Mouse (Mus musculus) hindbrain, embryonic 16.5 days (tissue): ENCODE results near the gene Keap1. TPM values are rescaled to one million over a fixed set of nuclear protein-coding genes. Genes with fewer than 3 reads are reported as not detected.

Experiments used
- ATAC-seq: fragments of 200-750 bp; cut with Nextera tagmentation; 2 replicates; pipeline ENCODE4 v1.8.0; 2017; ENCODE audit warnings: moderate TSS enrichment, moderate library complexity
- H3K27ac ChIP-seq: fragments of 300-500 bp; sonication (generic); 2 replicates; pipeline ENCODE4 v1.5.1; 2014; ENCODE audit warnings: low read depth, mild to moderate bottlenecking, control low read depth, low read length, moderate library complexity
- H3K27me3 ChIP-seq: fragments of 300-500 bp; sonication (generic); replicated peaks from 2 replicates; pipeline ENCODE4 v1.6.1; 2014; ENCODE audit warnings: low read length; ENCODE audit not compliant: control insufficient read depth, insufficient read depth
- H3K36me3 ChIP-seq: fragments of 300-500 bp; sonication (generic); 2 replicates; pipeline ENCODE4 v1.6.1; 2014; ENCODE audit warnings: mild to moderate bottlenecking, low read length, moderate library complexity, mixed read lengths; ENCODE audit not compliant: control insufficient read depth, insufficient read depth
- H3K4me1 ChIP-seq: fragments of 300-500 bp; sonication (generic); 2 replicates; pipeline ENCODE4 v1.6.1; 2014; ENCODE audit warnings: low read depth, low read length; ENCODE audit not compliant: control insufficient read depth, insufficient read depth
- H3K4me2 ChIP-seq: fragments of 300-500 bp; sonication (generic); 2 replicates; pipeline ENCODE4 v1.6.1; 2014; ENCODE audit warnings: mild to moderate bottlenecking, low read length, control low read depth, moderate library complexity
- H3K4me3 ChIP-seq: fragments of 300-500 bp; sonication (generic); 2 replicates; pipeline ENCODE4 v1.5.1; 2014; ENCODE audit warnings: mild to moderate bottlenecking, low read length, control low read depth, moderate library complexity
- H3K9ac ChIP-seq: fragments of 300-500 bp; sonication (generic); 2 replicates; pipeline ENCODE4 v1.6.1; 2014; ENCODE audit warnings: low read depth, mild to moderate bottlenecking, control low read depth, low read length, moderate library complexity
- H3K9me3 ChIP-seq: fragments of 300-500 bp; sonication (generic); 2 replicates; pipeline ENCODE4 v1.6.1; 2014; ENCODE audit warnings: mild to moderate bottlenecking, low read length, moderate library complexity; ENCODE audit not compliant: control insufficient read depth
- WGBS: fragments of 180-500 bp; shearing (Covaris S2); extraction: QIAGEN DNeasy Blood & Tissue Kit; methylation state at CpG from one replicate; pipeline ENCODE4 v1.1.7; 2014; 5-methylcytosine and 5-hydroxymethylcytosine counted together
- polyA plus RNA-seq: library from polyadenylated mRNA; unstranded; fragments of >200 nt; fragmentation: Nextera tagmentation; extraction: Ambion mirVana; gene quantifications from 2 replicates; pipeline ENCODE4 v1.2.1, GENCODE M21; 2015

The Keap1 gene
- polyA plus RNA-seq, 1 experiment from 2014 or later: 72.0 TPM

- WGBS: 9% methylated on average over 30 of the region's 34 CpGs
- H3K4me1 ChIP-seq: peaks cover 2% of the 10 kb centered on the region
- H3K9me3 ChIP-seq: no peaks in the 10 kb centered on the region
- peak overlapping the region; percentile 18; the same call in 1 of the 2 replicates for H3K4me3 ChIP-seq
- ATAC-seq: peak; percentile 16; the same call in 1 of the 2 replicates
- H3K27me3 ChIP-seq: peaks cover 26% of the 10 kb centered on the region
- H3K27ac ChIP-seq: no peak overlapping the region
- H3K4me2 ChIP-seq: peak overlapping the region; percentile 48
- peak overlapping the region; percentile 50 for H3K9ac ChIP-seq
- no peaks in the 10 kb centered on the region for H3K36me3 ChIP-seq
These were observed 55.2 kb downstream of the Keap1 start for GRCm38 (mm10) chr9:21183905-21184413.

- no peak for ATAC-seq
- Histone ChIP-seq H3K27ac (no peak overlapping the region), H3K9ac (no peak overlapping the region), H3K4me2 (no peak overlapping the region), H3K4me3 (no peak overlapping the region), H3K9me3 (no peaks in the 10 kb centered on the region), H3K27me3 (peaks cover 26% of the 10 kb centered on the region), H3K4me1 (peaks cover 2% of the 10 kb centered on the region), H3K36me3 (no peaks in the 10 kb centered on the region)
- WGBS: 82% methylated on average over 6 of the region's 6 CpGs
These were observed 55.7 kb downstream of the Keap1 start for GRCm38 (mm10) chr9:21183421-21183820.

GRCm38 (mm10) chr9:21181421-21182220 is 57.5 kb downstream of the Keap1 start:
- WGBS: 10% methylated on average over 48 of the region's 48 CpGs
- H3K36me3 ChIP-seq: no peaks in the 10 kb centered on the region
- H3K9me3 ChIP-seq: no peaks in the 10 kb centered on the region
- peaks cover 26% of the 10 kb centered on the region for H3K27me3 ChIP-seq
- H3K9ac ChIP-seq: no peak overlapping the region
- H3K4me3 ChIP-seq: peak overlapping the region; percentile 29
- H3K4me1 ChIP-seq: peaks cover 2% of the 10 kb centered on the region
- no peak for ATAC-seq
- H3K27ac ChIP-seq: no peak overlapping the region
- peak overlapping the region; percentile 43 for H3K4me2 ChIP-seq

GRCm38 (mm10) chr9:21180841-21181240 is 58.3 kb downstream of the Keap1 start:
- no peak for ATAC-seq
- Histone ChIP-seq H3K4me2 (no peak overlapping the region), H3K4me3 (no peak overlapping the region), H3K27ac (no peak overlapping the region), H3K4me1 (peaks cover 2% of the 10 kb centered on the region), H3K9me3 (no peaks in the 10 kb centered on the region), H3K9ac (no peak overlapping the region), H3K27me3 (peaks cover 26% of the 10 kb centered on the region), H3K36me3 (no peaks in the 10 kb centered on the region)
- 52% methylated on average over 1 of the region's 1 CpGs for WGBS

- Histone ChIP-seq H3K4me1 (peaks cover 2% of the 10 kb centered on the region), H3K27me3 (peaks cover 26% of the 10 kb centered on the region), H3K9ac (no peak overlapping the region), H3K9me3 (no peaks in the 10 kb centered on the region), H3K27ac (no peak overlapping the region), H3K4me3 (no peak overlapping the region), H3K4me2 (no peak overlapping the region), H3K36me3 (no peaks in the 10 kb centered on the region)
- 61% methylated on average over 4 of the region's 4 CpGs for WGBS
- no peak for ATAC-seq
These were observed 58.8 kb downstream of the Keap1 start for GRCm38 (mm10) chr9:21180402-21180801.

Other genes starting within 250 kb of the Keap1 start
- gene Mrpl4, start 236.6 kb downstream of the Keap1 start, polyA plus RNA-seq: 112 and 114 TPM in 2 replicates
- gene Icam1, start 223.4 kb downstream of the Keap1 start, polyA plus RNA-seq: 3.4 and 5.3 TPM in 2 replicates
- gene Icam4, start 210.0 kb downstream of the Keap1 start, polyA plus RNA-seq: 0.27 and 0.29 TPM in 2 replicates
- gene Icam5, start 207.3 kb downstream of the Keap1 start, polyA plus RNA-seq: 2.8 and 3.2 TPM in 2 replicates
- gene Zglp1, start 172.3 kb downstream of the Keap1 start, polyA plus RNA-seq: 1.5 and 2.1 TPM in 2 replicates
- gene Gm49373, start 166.3 kb downstream of the Keap1 start, polyA plus RNA-seq: 1.3 and 2.2 TPM in 2 replicates
- gene Fdx1l, start 165.7 kb downstream of the Keap1 start, polyA plus RNA-seq: 75.2 and 80.8 TPM in 2 replicates
- 1.3 TPM in 2 replicates for gene Gm38431, start 147.4 kb downstream of the Keap1 start, polyA plus RNA-seq
- gene Raver1, start 147.4 kb downstream of the Keap1 start, polyA plus RNA-seq: 25.9 and 35.9 TPM in 2 replicates
- gene Tyk2, start 108.1 kb downstream of the Keap1 start, polyA plus RNA-seq: 9.5 and 10.5 TPM in 2 replicates
- 204 and 211 TPM in 2 replicates for gene Cdc37, start 89.4 kb downstream of the Keap1 start, polyA plus RNA-seq
- 47.7 and 50.5 TPM in 2 replicates for gene Pde4a, start 73.6 kb downstream of the Keap1 start, polyA plus RNA-seq
- 5.5 and 5.7 TPM in 2 replicates for gene S1pr5, start 9.1 kb upstream of the Keap1 start, polyA plus RNA-seq
- 52.6 and 52.8 TPM in 2 replicates for gene Atg4d, start 25.9 kb upstream of the Keap1 start, polyA plus RNA-seq
- 14.5 and 16.8 TPM in 2 replicates for gene Kri1, start 48.6 kb upstream of the Keap1 start, polyA plus RNA-seq
- 121 and 138 TPM in 2 replicates for gene Cdkn2d, start 52.0 kb upstream of the Keap1 start, polyA plus RNA-seq
- gene Ap1m2, start 73.0 kb upstream of the Keap1 start, polyA plus RNA-seq: 2.8 and 2.9 TPM in 2 replicates
- gene Slc44a2, start 81.3 kb upstream of the Keap1 start, polyA plus RNA-seq: 63.9 and 78.0 TPM in 2 replicates
- gene Ilf3, start 128.5 kb upstream of the Keap1 start, polyA plus RNA-seq: 186 and 210 TPM in 2 replicates
- gene Qtrt1, start 172.5 kb upstream of the Keap1 start, polyA plus RNA-seq: 50.3 and 53.7 TPM in 2 replicates
- 61.9 and 69.2 TPM in 2 replicates for gene Dnm2, start 185.5 kb upstream of the Keap1 start, polyA plus RNA-seq